ENCODE assay signal across 15 mouse cellular contexts in the genomic region with DNA sequence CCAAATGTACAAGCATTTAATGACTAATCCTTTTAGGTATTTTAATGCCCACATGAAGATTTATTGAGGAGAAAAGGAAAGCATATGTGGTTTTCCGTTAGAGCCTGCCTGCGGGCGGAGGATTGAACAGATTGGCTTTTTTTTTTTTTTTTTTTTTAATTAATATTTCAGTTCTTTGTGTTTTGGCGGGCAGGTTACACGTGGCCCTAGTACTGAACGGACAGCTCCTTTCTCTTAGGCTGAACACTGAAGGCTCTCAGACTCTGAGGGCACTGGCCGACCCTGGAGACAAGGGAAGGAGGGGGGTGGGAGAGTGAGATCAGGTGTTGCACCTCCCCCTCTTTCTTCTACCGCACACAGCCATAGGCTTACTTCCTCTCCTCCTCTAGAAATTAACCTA. TPM values are rescaled to one million over a fixed set of nuclear protein-coding genes. Genes with fewer than 3 reads are reported as not detected.
DNase-seq lines count a peak whose midpoint lies in the region; ATAC-seq and TF ChIP-seq lines count a peak whose summit lies in the region.
"Had no signal": no experiment of that assay in that cellular context is flagged by ENCODE, and none has a peak within 500 bp of the region (broad histone marks: within the 10 kb centered on the region; RNA-seq: fewer than 3 reads in every experiment).

No protein-coding gene starts in this region.

- ATAC-seq in kidney, postnatal 0 days (replicated peaks; ENCODE audit: low FRiP score, low read depth) = peak; percentile 59; the same call in 1 of the 2 replicates
- ATAC-seq in hindbrain, embryonic 16.5 days = peak; percentile 58
- ATAC-seq in neural tube, embryonic 12.5 days (ENCODE audit: low FRiP score, low read depth) = peak; percentile 78
- no peak for ATAC-seq in activated CD4-positive, CD25-positive, alpha-beta regulatory T cell, adult 4 months
- no peak for ATAC-seq in lung, postnatal 0 days
- ATAC-seq: liver, postnatal 0 days had no signal

- no peaks in the 10 kb centered on the region for H3K36me3 ChIP-seq in kidney, postnatal 0 days (ENCODE audit: insufficient read depth, low read length)
- no peaks in the 10 kb centered on the region for H3K36me3 ChIP-seq in hindbrain, embryonic 16.5 days (ENCODE audit: control insufficient read depth, insufficient read depth, low read length)
- H3K36me3 ChIP-seq in neural tube, embryonic 12.5 days = no peaks in the 10 kb centered on the region
- H3K36me3 ChIP-seq in lung, postnatal 0 days (ENCODE audit: insufficient read depth, low read length) = no peaks in the 10 kb centered on the region

- no peaks in the 10 kb centered on the region for H3K9me3 ChIP-seq in kidney, postnatal 0 days (replicated peaks; ENCODE audit: low read length)
- no peaks in the 10 kb centered on the region for H3K9me3 ChIP-seq in hindbrain, embryonic 16.5 days (ENCODE audit: control insufficient read depth, low read length)
- no peaks in the 10 kb centered on the region for H3K9me3 ChIP-seq in neural tube, embryonic 12.5 days
- no peaks in the 10 kb centered on the region for H3K9me3 ChIP-seq in lung, postnatal 0 days (ENCODE audit: low read length)

- WGBS in kidney, postnatal 0 days = 12% methylated on average over 8 of the region's 8 CpGs
- 7% methylated on average over 8 of the region's 8 CpGs for WGBS in hindbrain, embryonic 16.5 days
- 11% methylated on average over 8 of the region's 8 CpGs for WGBS in neural tube, embryonic 12.5 days
- 9% methylated on average over 8 of the region's 8 CpGs for WGBS in lung, postnatal 0 days

- TF ChIP-seq CTCF in kidney, postnatal 0 days (IDR thresholded peaks at IDR 0.05; ENCODE audit: low read depth) = no peak
- no peak for TF ChIP-seq CTCF in lung, postnatal 0 days (IDR thresholded peaks at IDR 0.05)

- no peak overlapping the region for H3K9ac ChIP-seq in kidney, postnatal 0 days (ENCODE audit: low read depth, low read length)
- no peak overlapping the region for H3K9ac ChIP-seq in hindbrain, embryonic 16.5 days (ENCODE audit: low read depth, low read length)
- no peak overlapping the region for H3K9ac ChIP-seq in neural tube, embryonic 12.5 days
- H3K9ac ChIP-seq in lung, postnatal 0 days (replicated peaks; ENCODE audit: low read depth) = no peak overlapping the region
- H3K9ac ChIP-seq: liver, postnatal 0 days had no signal

- H3K4me3 ChIP-seq in kidney, postnatal 0 days (replicated peaks; ENCODE audit: low read depth, low read length) = no peak overlapping the region
- no peak overlapping the region for H3K4me3 ChIP-seq in hindbrain, embryonic 16.5 days (ENCODE audit: low read length)
- H3K4me3 ChIP-seq in neural tube, embryonic 12.5 days = no peak overlapping the region
- no peak overlapping the region for H3K4me3 ChIP-seq in lung, postnatal 0 days (ENCODE audit: low read depth, low read length)
- H3K4me3 ChIP-seq: left cerebral cortex, adult 2 months had no signal

- no peak overlapping the region for H3K4me2 ChIP-seq in kidney, postnatal 0 days (ENCODE audit: low read length)
- peak overlapping the region; percentile 31 for H3K4me2 ChIP-seq in hindbrain, embryonic 16.5 days (ENCODE audit: low read length)
- H3K4me2 ChIP-seq in neural tube, embryonic 12.5 days (replicated peaks) = no peak overlapping the region
- H3K4me2 ChIP-seq in lung, postnatal 0 days (replicated peaks; ENCODE audit: low read depth, low read length) = no peak overlapping the region

- no peaks in the 10 kb centered on the region for H3K4me1 ChIP-seq in kidney, postnatal 0 days (replicated peaks; ENCODE audit: insufficient read depth, low read length)
- no peaks in the 10 kb centered on the region for H3K4me1 ChIP-seq in hindbrain, embryonic 16.5 days (ENCODE audit: control insufficient read depth, insufficient read depth, low read depth, low read length)
- H3K4me1 ChIP-seq in neural tube, embryonic 12.5 days = no peaks in the 10 kb centered on the region
- no peaks in the 10 kb centered on the region for H3K4me1 ChIP-seq in lung, postnatal 0 days (ENCODE audit: insufficient read depth, low read depth, low read length)

- H3K27me3 ChIP-seq in kidney, postnatal 0 days (ENCODE audit: insufficient read depth, low read length) = no peaks in the 10 kb centered on the region
- no peaks in the 10 kb centered on the region; the same call in 1 of the 2 replicates for H3K27me3 ChIP-seq in hindbrain, embryonic 16.5 days (replicated peaks; ENCODE audit: control insufficient read depth, insufficient read depth, low read length)
- no peaks in the 10 kb centered on the region for H3K27me3 ChIP-seq in neural tube, embryonic 12.5 days (replicated peaks)
- H3K27me3 ChIP-seq in lung, postnatal 0 days (replicated peaks; ENCODE audit: insufficient read depth, low read length) = no peaks in the 10 kb centered on the region

- DNase-seq in kidney, postnatal 0 days (ENCODE audit: low spot score) = peak; percentile 59
- DNase-seq in kidney, adult 8-10 months = no peak
- peak; percentile 69 for DNase-seq in embryo, embryonic 11 days
- no peak for DNase-seq in B cell, adult 2 months
- DNase-seq in lung, postnatal 0 days (ENCODE audit: low spot score) = no peak
- DNase-seq: adrenal gland, adult 8-10 months; cerebellum, adult 8-10 months; heart, adult 11 months; liver, postnatal 0 days; spleen, adult 18-20 months had no signal

- H3K27ac ChIP-seq in kidney, postnatal 0 days = no peak overlapping the region
- no peak overlapping the region for H3K27ac ChIP-seq in hindbrain, embryonic 16.5 days (ENCODE audit: low read depth, low read length)
- H3K27ac ChIP-seq in neural tube, embryonic 12.5 days = no peak overlapping the region
- no peak overlapping the region for H3K27ac ChIP-seq in lung, postnatal 0 days (ENCODE audit: low read length)
- H3K27ac ChIP-seq: left cerebral cortex, adult 2 months had no signal

- no peak for TF ChIP-seq EP300 in lung, postnatal 0 days (IDR thresholded peaks at IDR 0.05)

RNA-seq across cellular contexts. Expression of a gene that starts 14.7 kb away (rescaled TPM):
- polyA plus RNA-seq in kidney, postnatal 0 days (2015; fragmentation: Nextera tagmentation; extraction: Ambion mirVana) = not detected in 2 replicates
- polyA plus RNA-seq in hindbrain, embryonic 16.5 days (2015; fragmentation: Nextera tagmentation; extraction: Ambion mirVana) = 1.1 and 4.7 TPM in 2 replicates
- not detected in 2 replicates for polyA plus RNA-seq in neural tube, embryonic 12.5 days (2016; fragmentation: Nextera tagmentation; extraction: Ambion mirVana)
- polyA plus RNA-seq in activated CD4-positive, CD25-positive, alpha-beta regulatory T cell, adult 4 months (2017; shearing (Covaris generic)) = not detected
- not detected in 2 replicates for polyA plus RNA-seq in lung, postnatal 0 days (2015; fragmentation: Nextera tagmentation; extraction: Ambion mirVana)
- polyA plus RNA-seq: liver, postnatal 0 days; thymus, postnatal 0 days had no signal

Comparison
In these comparisons a context has a peak if more than half of its experiments do, and no peak if none do; other contexts are left out.
1. DNase-seq: peak in kidney, postnatal 0 days (single experiment) and embryo, embryonic 11 days (single experiment); none in kidney, adult 8-10 months (0 of 2), B cell, adult 2 months (0 of 2) and lung, postnatal 0 days (single experiment).
2. ATAC-seq: peak in kidney, postnatal 0 days (single experiment), hindbrain, embryonic 16.5 days (single experiment) and neural tube, embryonic 12.5 days (single experiment); none in activated CD4-positive, CD25-positive, alpha-beta regulatory T cell, adult 4 months (single experiment) and lung, postnatal 0 days (single experiment).